ENCODE assay signal across 8 mouse cellular contexts in the genomic region with DNA sequence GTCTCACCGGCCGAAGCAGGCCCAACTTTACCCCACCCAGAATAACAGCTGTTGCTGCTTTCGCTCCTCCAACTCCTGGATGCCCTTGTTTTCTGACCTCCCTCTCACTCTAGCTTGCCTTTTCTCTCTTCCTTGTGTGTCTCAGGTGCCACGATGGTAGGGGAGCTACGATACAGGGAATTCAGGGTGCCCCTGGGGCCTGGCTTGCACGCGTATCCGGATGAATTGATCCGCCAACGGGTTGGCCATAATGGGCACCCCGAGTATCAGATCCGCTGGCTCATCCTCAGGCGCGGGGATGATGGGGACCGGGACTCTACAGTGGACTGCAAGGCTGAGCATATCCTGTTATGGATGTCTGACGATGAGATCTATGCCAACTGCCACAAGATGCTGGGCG. TPM values are rescaled to one million over a fixed set of nuclear protein-coding genes. Genes with fewer than 3 reads are reported as not detected.
DNase-seq lines count a peak whose midpoint lies in the region; ATAC-seq and TF ChIP-seq lines count a peak whose summit lies in the region.

No protein-coding gene starts in this region.

- peak overlapping the region; percentile 98 for H3K27ac ChIP-seq in kidney, embryonic 14.5 days (ENCODE audit: low read depth, low read length)
- H3K27ac ChIP-seq in hindbrain, embryonic 12.5 days = peak overlapping the region; percentile 94; the same call in 1 of the 2 replicates
- H3K27ac ChIP-seq in midbrain, embryonic 13.5 days = peak overlapping the region; percentile 95; the same call in 1 of the 2 replicates

- H3K4me3 ChIP-seq in kidney, embryonic 14.5 days (ENCODE audit: low read length) = peak overlapping the region; percentile 82
- H3K4me3 ChIP-seq in hindbrain, embryonic 12.5 days = peak overlapping the region; percentile 67
- peak overlapping the region; percentile 72 for H3K4me3 ChIP-seq in midbrain, embryonic 13.5 days (replicated peaks)

- TF ChIP-seq CTCF in brain, embryonic 14.5 days (IDR thresholded peaks at IDR 0.05; ENCODE audit: borderline replicate concordance, extremely low read depth, insufficient read depth, insufficient read length) = no peak

- peak overlapping the region; percentile 87 for H3K4me2 ChIP-seq in kidney, embryonic 14.5 days (replicated peaks; ENCODE audit: low read depth, low read length)
- H3K4me2 ChIP-seq in hindbrain, embryonic 12.5 days (replicated peaks) = peak overlapping the region; percentile 65
- H3K4me2 ChIP-seq in midbrain, embryonic 13.5 days (replicated peaks) = peak overlapping the region; percentile 84

- 73% methylated on average over 17 of the region's 17 CpGs for WGBS in kidney, embryonic 14.5 days
- 80% methylated on average over 17 of the region's 17 CpGs for WGBS in hindbrain, embryonic 12.5 days
- WGBS in midbrain, embryonic 13.5 days = 78% methylated on average over 17 of the region's 17 CpGs

- peaks cover 51% of the 10 kb centered on the region for H3K36me3 ChIP-seq in kidney, embryonic 14.5 days (ENCODE audit: control insufficient read depth, insufficient read depth, low read length)
- peaks cover 37% of the 10 kb centered on the region for H3K36me3 ChIP-seq in hindbrain, embryonic 12.5 days
- peaks cover 42% of the 10 kb centered on the region for H3K36me3 ChIP-seq in midbrain, embryonic 13.5 days

- no peak for ATAC-seq in kidney, embryonic 14.5 days (ENCODE audit: low FRiP score, low TSS enrichment)
- ATAC-seq in hindbrain, embryonic 12.5 days (ENCODE audit: low FRiP score) = no peak
- ATAC-seq in midbrain, embryonic 13.5 days = no peak

- H3K27me3 ChIP-seq in kidney, embryonic 14.5 days (ENCODE audit: control insufficient read depth, insufficient read depth, low read length) = no peaks in the 10 kb centered on the region
- no peaks in the 10 kb centered on the region for H3K27me3 ChIP-seq in hindbrain, embryonic 12.5 days
- H3K27me3 ChIP-seq in midbrain, embryonic 13.5 days = no peaks in the 10 kb centered on the region

- H3K9ac ChIP-seq in kidney, embryonic 14.5 days (ENCODE audit: low read depth, low read length) = peak overlapping the region; percentile 89
- H3K9ac ChIP-seq in hindbrain, embryonic 12.5 days = peak overlapping the region; percentile 91
- peak overlapping the region; percentile 93 for H3K9ac ChIP-seq in midbrain, embryonic 13.5 days (replicated peaks)

- intact Hi-C loops in gastrocnemius, postnatal 36 days (cut with DNase I) = no loop called here

- TF ChIP-seq POLR2A in brain, embryonic 14.5 days (IDR thresholded peaks at IDR 0.05; ENCODE audit: borderline replicate concordance, extremely low read depth, insufficient read depth, insufficient read length, poor library complexity, severe bottlenecking) = no peak

- H3K4me1 ChIP-seq in kidney, embryonic 14.5 days (ENCODE audit: control insufficient read depth, insufficient read depth, low read length) = peaks cover 25% of the 10 kb centered on the region
- H3K4me1 ChIP-seq in hindbrain, embryonic 12.5 days = peaks cover 40% of the 10 kb centered on the region
- peaks cover 50% of the 10 kb centered on the region for H3K4me1 ChIP-seq in midbrain, embryonic 13.5 days (replicated peaks)

- H3K9me3 ChIP-seq in kidney, embryonic 14.5 days (ENCODE audit: control insufficient read depth, low read length) = no peaks in the 10 kb centered on the region
- no peaks in the 10 kb centered on the region for H3K9me3 ChIP-seq in hindbrain, embryonic 12.5 days (replicated peaks)
- H3K9me3 ChIP-seq in midbrain, embryonic 13.5 days = no peaks in the 10 kb centered on the region

- DNase-seq in kidney, postnatal 10 days = no peak
- peak; percentile 14 for DNase-seq in brain, embryonic 14.5 days (ENCODE audit: low read depth)
- no peak for DNase-seq in layer of hippocampus, adult 9-10 months (ENCODE audit: low spot score)
- no peak for DNase-seq in gastrocnemius, postnatal 36 days
- DNase-seq in cerebellum, adult 11 months = no peak

RNA-seq across cellular contexts. Expression of a gene that starts 1.2 kb away (rescaled TPM):
- 40.7 and 42.6 TPM in 2 replicates for polyA plus RNA-seq in kidney, embryonic 14.5 days (2014; fragmentation: Nextera tagmentation; extraction: Ambion mirVana)
- 69.4 and 88.5 TPM in 2 replicates for polyA plus RNA-seq in brain, embryonic 14.5 days (2012; rRNA removed)
- 52.1 and 53.0 TPM in 2 replicates for polyA plus RNA-seq in hindbrain, embryonic 12.5 days (2016; fragmentation: Nextera tagmentation; extraction: Ambion mirVana)
- polyA plus RNA-seq in midbrain, embryonic 13.5 days (2015; fragmentation: Nextera tagmentation; extraction: Ambion mirVana) = 41.6 and 46.3 TPM in 2 replicates
- 1 to 10 TPM; 5.8 to 5.9 TPM for total RNA-seq in gastrocnemius, postnatal 36 days (2021)

RNA-seq across cellular contexts. Expression of a gene that starts 5.3 kb away (rescaled TPM):
- 121 and 141 TPM in 2 replicates for polyA plus RNA-seq in kidney, embryonic 14.5 days (2014; fragmentation: Nextera tagmentation; extraction: Ambion mirVana)
- polyA plus RNA-seq in brain, embryonic 14.5 days (2012; rRNA removed) = 47.2 and 53.1 TPM in 2 replicates
- polyA plus RNA-seq in hindbrain, embryonic 12.5 days (2016; fragmentation: Nextera tagmentation; extraction: Ambion mirVana) = 79.7 and 88.2 TPM in 2 replicates
- polyA plus RNA-seq in midbrain, embryonic 13.5 days (2015; fragmentation: Nextera tagmentation; extraction: Ambion mirVana) = 75.1 and 89.5 TPM in 2 replicates
- 100 to 1,000 TPM in 1 of 2 experiments, 10 to 100 TPM in 1; 99.4 to 102 TPM for total RNA-seq in gastrocnemius, postnatal 36 days (2021)

RNA-seq across cellular contexts. Expression of a gene that starts 5.5 kb away (rescaled TPM):
- 22.0 and 31.5 TPM in 2 replicates for polyA plus RNA-seq in kidney, embryonic 14.5 days (2014; fragmentation: Nextera tagmentation; extraction: Ambion mirVana)
- polyA plus RNA-seq in brain, embryonic 14.5 days (2012; rRNA removed) = 30.0 and 34.5 TPM in 2 replicates
- 37.8 and 40.0 TPM in 2 replicates for polyA plus RNA-seq in hindbrain, embryonic 12.5 days (2016; fragmentation: Nextera tagmentation; extraction: Ambion mirVana)
- 49.1 and 54.1 TPM in 2 replicates for polyA plus RNA-seq in midbrain, embryonic 13.5 days (2015; fragmentation: Nextera tagmentation; extraction: Ambion mirVana)
- total RNA-seq in gastrocnemius, postnatal 36 days (2021) = 10 to 100 TPM; 11.7 to 11.8 TPM

RNA-seq across cellular contexts. Expression of a gene that starts 22.0 kb away (rescaled TPM):
- polyA plus RNA-seq in kidney, embryonic 14.5 days (2014; fragmentation: Nextera tagmentation; extraction: Ambion mirVana) = 58.5 and 64.1 TPM in 2 replicates
- 22.9 and 38.7 TPM in 2 replicates for polyA plus RNA-seq in brain, embryonic 14.5 days (2012; rRNA removed)
- 80.9 and 81.9 TPM in 2 replicates for polyA plus RNA-seq in hindbrain, embryonic 12.5 days (2016; fragmentation: Nextera tagmentation; extraction: Ambion mirVana)
- 33.4 and 37.5 TPM in 2 replicates for polyA plus RNA-seq in midbrain, embryonic 13.5 days (2015; fragmentation: Nextera tagmentation; extraction: Ambion mirVana)
- under 1 TPM; 0.79 to 0.94 TPM for total RNA-seq in gastrocnemius, postnatal 36 days (2021)

RNA-seq across cellular contexts. Expression of a gene that starts 22.9 kb away (rescaled TPM):
- polyA plus RNA-seq in kidney, embryonic 14.5 days (2014; fragmentation: Nextera tagmentation; extraction: Ambion mirVana) = 54.0 and 66.5 TPM in 2 replicates
- polyA plus RNA-seq in brain, embryonic 14.5 days (2012; rRNA removed) = 36.7 and 37.2 TPM in 2 replicates
- 54.2 and 61.8 TPM in 2 replicates for polyA plus RNA-seq in hindbrain, embryonic 12.5 days (2016; fragmentation: Nextera tagmentation; extraction: Ambion mirVana)
- polyA plus RNA-seq in midbrain, embryonic 13.5 days (2015; fragmentation: Nextera tagmentation; extraction: Ambion mirVana) = 48.1 and 49.9 TPM in 2 replicates
- total RNA-seq in gastrocnemius, postnatal 36 days (2021) = 1 to 10 TPM; 7.5 to 9.9 TPM
